Mouse (Mus musculus): ENCODE data around the gene Glra4. TPM values are rescaled to one million over a fixed set of nuclear protein-coding genes. Genes with fewer than 3 reads are reported as not detected.

Gene Glra4
- polyA plus RNA-seq (2014; fragmentation: Illumina TruSeq; extraction: RNeasy Lipid Tissue Mini Kit (QIAGEN cat#74804); ENCODE audit: insufficient read depth, low read depth, low replicate concordance) = not detected

DNA sequence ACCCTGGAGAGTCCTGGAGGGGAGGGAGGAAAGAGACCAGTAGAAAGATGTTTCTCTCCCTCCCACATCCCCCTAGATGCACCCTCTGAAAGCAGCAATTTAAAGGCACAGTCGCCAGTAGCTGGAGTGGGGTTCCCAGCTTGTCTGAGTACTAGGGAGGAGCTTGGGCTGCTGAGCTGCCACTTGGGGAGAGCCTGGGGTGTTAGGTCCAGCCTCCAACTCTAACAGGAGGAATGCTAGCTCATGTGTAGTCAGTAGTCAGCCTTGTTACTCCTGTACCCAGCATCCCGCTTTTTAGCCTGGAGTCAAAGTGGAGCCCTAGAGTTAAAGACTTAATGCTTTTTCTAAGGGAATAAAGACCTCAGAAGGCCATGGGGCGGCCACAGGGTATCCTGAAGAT is at the start of gene Glra4:
Glra4 (minus strand) TSS at position 101 of the 400 bp plus-strand sequence.

DNA sequence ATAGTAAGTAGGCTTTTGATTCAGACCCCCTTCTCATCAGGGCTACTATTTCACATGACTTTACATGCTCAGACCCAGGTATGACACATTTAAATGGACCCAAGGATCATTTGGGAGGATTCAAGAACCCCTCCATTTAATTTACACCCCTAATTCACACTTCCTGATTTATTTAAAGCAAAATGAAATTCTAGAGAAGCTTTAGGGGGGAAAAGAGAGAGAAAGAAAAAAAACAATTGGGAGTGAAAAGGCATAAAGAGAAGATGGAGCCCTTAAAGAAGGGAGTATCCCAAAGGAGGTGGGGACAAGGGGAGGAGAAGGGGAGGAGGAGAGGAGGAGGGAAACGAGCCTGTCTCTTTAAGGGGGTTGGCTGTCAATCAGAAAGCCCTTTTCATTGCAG is 42.4 kb upstream of the Glra4 start, which contains the start of gene Plp1:
Plp1 (plus strand) TSS at position 301 of the 400 bp plus-strand sequence.

DNA sequence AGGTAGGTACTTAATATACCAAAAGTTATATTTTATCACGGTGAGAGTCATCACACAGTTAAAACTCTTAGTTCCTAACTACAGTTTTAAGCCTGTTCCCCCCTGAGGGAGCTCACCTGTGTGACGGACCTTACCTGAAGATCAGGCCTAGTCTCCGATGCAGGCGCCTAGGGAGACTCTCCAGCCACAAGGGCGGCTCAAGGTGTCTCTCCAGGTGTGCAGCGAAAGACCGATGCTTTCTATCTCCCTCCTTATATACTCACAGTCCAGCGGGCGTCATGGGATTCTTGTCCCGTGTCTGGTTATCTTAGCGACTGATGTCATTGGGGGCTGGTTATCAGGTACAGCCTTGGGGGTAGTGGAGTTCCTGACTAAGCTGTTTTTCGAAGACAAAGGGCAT is 36.5 kb downstream of the Glra4 start, which contains the start of gene Morf4l2:
Morf4l2 (minus strand) TSS at position 232 of the 400 bp plus-strand sequence.

Other genes with a start within 250 kb of the Glra4 start
- not detected for gene Kir3dl2, start 236.1 kb downstream of the Glra4 start, polyA plus RNA-seq (2014; fragmentation: Illumina TruSeq; extraction: RNeasy Lipid Tissue Mini Kit (QIAGEN cat#74804); ENCODE audit: insufficient read depth, low read depth, low replicate concordance)
- gene Tceal3, start 189.3 kb downstream of the Glra4 start, polyA plus RNA-seq (2014; fragmentation: Illumina TruSeq; extraction: RNeasy Lipid Tissue Mini Kit (QIAGEN cat#74804); ENCODE audit: insufficient read depth, low read depth, low replicate concordance) = 3.0 TPM
- gene Tceal1, start 72.2 kb downstream of the Glra4 start, polyA plus RNA-seq (2014; fragmentation: Illumina TruSeq; extraction: RNeasy Lipid Tissue Mini Kit (QIAGEN cat#74804); ENCODE audit: insufficient read depth, low read depth, low replicate concordance) = 6.7 TPM
- gene Morf4l2, start 36.5 kb downstream of the Glra4 start, polyA plus RNA-seq (2014; fragmentation: Illumina TruSeq; extraction: RNeasy Lipid Tissue Mini Kit (QIAGEN cat#74804); ENCODE audit: insufficient read depth, low read depth, low replicate concordance) = 114 TPM
- gene Plp1, start 42.5 kb upstream of the Glra4 start, polyA plus RNA-seq (2014; fragmentation: Illumina TruSeq; extraction: RNeasy Lipid Tissue Mini Kit (QIAGEN cat#74804); ENCODE audit: insufficient read depth, low read depth, low replicate concordance) = 1.5 TPM
- not detected for gene Rab9b, start 88.6 kb upstream of the Glra4 start, polyA plus RNA-seq (2014; fragmentation: Illumina TruSeq; extraction: RNeasy Lipid Tissue Mini Kit (QIAGEN cat#74804); ENCODE audit: insufficient read depth, low read depth, low replicate concordance)
- not detected for gene H2bfm, start 147.2 kb upstream of the Glra4 start, polyA plus RNA-seq (2014; fragmentation: Illumina TruSeq; extraction: RNeasy Lipid Tissue Mini Kit (QIAGEN cat#74804); ENCODE audit: insufficient read depth, low read depth, low replicate concordance)
- gene Tmsb15b2, start 195.4 kb upstream of the Glra4 start, polyA plus RNA-seq (2014; fragmentation: Illumina TruSeq; extraction: RNeasy Lipid Tissue Mini Kit (QIAGEN cat#74804); ENCODE audit: insufficient read depth, low read depth, low replicate concordance) = 3.6 TPM
- 3.9 TPM for gene Tmsb15l, start 196.7 kb upstream of the Glra4 start, polyA plus RNA-seq (2014; fragmentation: Illumina TruSeq; extraction: RNeasy Lipid Tissue Mini Kit (QIAGEN cat#74804); ENCODE audit: insufficient read depth, low read depth, low replicate concordance)
- gene Tmsb15b1, start 196.7 kb upstream of the Glra4 start, polyA plus RNA-seq (2014; fragmentation: Illumina TruSeq; extraction: RNeasy Lipid Tissue Mini Kit (QIAGEN cat#74804); ENCODE audit: insufficient read depth, low read depth, low replicate concordance) = 4.3 TPM
- 1.2 TPM for gene Zcchc18, start 213.0 kb upstream of the Glra4 start, polyA plus RNA-seq (2014; fragmentation: Illumina TruSeq; extraction: RNeasy Lipid Tissue Mini Kit (QIAGEN cat#74804); ENCODE audit: insufficient read depth, low read depth, low replicate concordance)

All from lung, adult 10 weeks (tissue).